Mouse (Mus musculus): Measurements from ENCODE around the gene Aldh1b1. TPM values are rescaled to one million over a fixed set of nuclear protein-coding genes. Genes with fewer than 3 reads are reported as not detected.
A peak's percentile ranks its signal among the peaks of the same experiment; 100 is the strongest.

The Aldh1b1 gene
- total RNA-seq, 2 experiments from 2014 or later, result 5.4 to 28.6 TPM

DNA sequence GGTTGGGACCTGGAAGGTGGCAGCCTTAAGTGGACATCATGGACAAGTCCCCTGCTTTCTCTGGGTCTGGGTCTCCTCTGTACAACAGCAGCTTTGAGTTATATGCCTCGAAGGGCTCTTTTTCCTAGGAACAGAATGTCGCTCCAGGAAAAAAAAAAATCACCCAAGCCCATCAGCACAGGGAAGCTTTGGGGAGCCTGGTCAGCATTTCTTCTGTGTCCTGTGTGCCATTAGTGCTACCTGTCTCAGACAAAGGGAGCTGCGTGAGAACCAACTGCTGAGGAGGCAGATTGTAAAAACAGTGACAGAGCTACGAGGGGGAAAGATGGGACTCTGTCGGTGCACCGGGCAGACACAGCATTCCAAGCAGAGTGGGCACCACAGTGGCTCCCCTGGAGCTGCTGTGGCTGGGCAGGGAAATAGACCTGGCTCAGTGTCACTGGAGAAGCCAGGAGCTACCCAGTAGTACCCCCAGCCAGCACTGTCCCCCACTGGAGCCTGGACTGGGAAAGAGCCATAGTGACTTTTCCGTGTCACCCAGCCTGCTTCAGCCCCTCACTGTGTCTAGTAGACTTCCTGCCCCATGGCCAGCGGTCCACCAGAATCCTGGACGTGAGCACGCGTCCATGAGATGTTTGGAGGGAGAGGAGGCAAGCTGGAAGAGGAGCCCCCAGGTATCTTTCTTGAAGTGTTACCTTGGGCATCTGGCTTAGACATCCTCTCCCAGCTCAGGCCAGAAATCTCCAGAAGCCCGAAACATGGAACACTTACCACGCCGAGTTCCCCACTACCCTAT, 26.1 kb downstream of the Aldh1b1 start:
- ATAC-seq (replicated peaks; ENCODE audit: poor library complexity), result no peak

- ATAC-seq (replicated peaks; ENCODE audit: poor library complexity), result no peak
Measured at GRCm38 (mm10) chr4:45826275-45827040, 27.6 kb downstream of the Aldh1b1 start, which contains the start of gene Igfbpl1. Gene Igfbpl1 (minus strand): TSS chr4:45826923.

GRCm38 (mm10) chr4:45829907-45830759, 31.3 kb downstream of the Aldh1b1 start:
- no peak for ATAC-seq (replicated peaks; ENCODE audit: poor library complexity)

GRCm38 (mm10) chr4:45831996-45832395, 33.2 kb downstream of the Aldh1b1 start:
- no peak for ATAC-seq (replicated peaks; ENCODE audit: poor library complexity)

- no peak for ATAC-seq (replicated peaks; ENCODE audit: poor library complexity)
Measured at GRCm38 (mm10) chr4:45833461-45833860, 34.6 kb downstream of the Aldh1b1 start.

DNA sequence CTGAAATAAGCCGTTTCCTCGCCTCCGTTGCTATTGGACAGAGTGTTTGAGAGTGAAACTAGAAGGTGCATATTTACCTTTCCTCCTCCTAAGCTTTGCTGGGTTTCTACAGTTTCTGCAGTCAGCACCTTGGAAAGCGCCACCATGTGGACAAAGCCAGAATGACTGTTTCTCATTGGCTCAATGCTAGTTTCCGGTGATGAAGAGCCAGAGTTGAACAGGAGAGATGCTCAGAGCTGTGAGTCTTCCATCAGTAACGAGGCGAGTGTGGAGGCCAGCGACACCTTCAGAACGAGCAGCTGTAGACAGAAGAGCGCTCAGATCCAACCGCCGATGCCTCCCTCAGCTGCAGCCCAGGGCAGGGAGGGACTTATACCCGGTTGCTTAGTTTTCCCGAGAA, 45.5 kb downstream of the Aldh1b1 start:
- ATAC-seq (replicated peaks; ENCODE audit: poor library complexity), result 0 out of 2 replicates have a peak, but pooled peaks have one; percentile 44

GRCm38 (mm10) chr4:45846263-45846662, 47.4 kb downstream of the Aldh1b1 start:
- ATAC-seq (replicated peaks; ENCODE audit: poor library complexity), result no peak

DNA sequence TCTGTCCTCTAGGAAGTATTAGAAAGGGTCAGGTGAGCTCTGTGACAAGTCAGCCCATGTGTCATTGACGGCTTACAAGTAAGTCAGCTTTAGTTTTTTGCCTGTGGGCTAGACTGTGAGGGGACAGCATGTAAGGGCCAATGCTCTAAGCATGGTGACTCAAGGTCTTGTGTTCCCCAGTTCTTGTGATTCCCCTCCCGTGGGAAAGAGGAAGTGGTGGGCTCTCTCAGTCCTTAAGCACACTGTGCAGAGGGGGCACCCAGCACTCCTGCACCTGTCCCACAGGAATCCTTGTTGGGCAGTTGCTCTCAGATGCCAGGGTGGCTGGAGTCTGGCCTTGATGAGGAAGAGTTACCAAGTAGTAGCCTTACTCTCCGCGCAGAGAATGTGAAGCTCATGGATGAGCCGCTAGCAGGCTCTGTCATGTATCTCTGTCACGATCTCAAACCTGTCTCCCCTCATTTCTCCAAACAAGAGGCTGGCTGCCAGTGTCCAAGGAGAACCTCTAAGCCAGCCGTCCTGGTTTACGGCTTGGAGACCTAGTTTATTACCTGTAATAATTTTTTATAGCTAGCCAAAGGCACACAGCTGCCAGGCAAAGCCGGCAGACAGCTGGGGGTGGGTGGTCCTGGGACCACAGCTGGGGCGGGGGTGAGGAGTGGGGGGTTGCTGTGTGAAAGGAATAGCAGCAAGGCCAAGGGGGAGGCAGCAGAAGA, 49.4 kb downstream of the Aldh1b1 start, which contains the start of gene Stra6l:
Stra6l (plus strand) TSS at position 556 of the 716 bp plus-strand sequence.
- peak; percentile 23; the same call in 1 of the 2 replicates for ATAC-seq (replicated peaks; ENCODE audit: poor library complexity)

- no peak for ATAC-seq (replicated peaks; ENCODE audit: poor library complexity)
Measured at GRCm38 (mm10) chr4:45848825-45849156, 50.0 kb downstream of the Aldh1b1 start.

DNA sequence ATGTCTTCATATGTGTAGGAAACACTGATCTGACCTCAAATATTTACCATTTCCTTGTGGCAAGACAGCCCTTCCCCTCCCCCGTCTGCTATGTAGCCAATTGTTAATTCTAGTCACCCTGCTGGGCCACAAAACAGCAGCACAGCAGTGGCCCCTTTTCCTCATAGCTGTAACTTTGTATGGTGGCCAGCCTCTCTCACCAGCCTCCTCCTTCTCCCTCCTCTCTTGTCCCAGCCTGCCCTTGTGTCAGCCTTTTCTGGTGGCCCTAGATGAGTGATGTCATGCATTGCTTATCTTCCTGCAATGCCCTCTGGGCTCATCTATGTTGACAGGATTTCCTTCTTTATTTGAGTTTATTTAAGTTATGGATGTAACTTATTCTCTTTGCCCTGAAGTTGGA, 50.6 kb downstream of the Aldh1b1 start:
- ATAC-seq (replicated peaks; ENCODE audit: poor library complexity), result no peak

GRCm38 (mm10) chr4:45851640-45852051, 52.8 kb downstream of the Aldh1b1 start:
- no peak for ATAC-seq (replicated peaks; ENCODE audit: poor library complexity)

DNA sequence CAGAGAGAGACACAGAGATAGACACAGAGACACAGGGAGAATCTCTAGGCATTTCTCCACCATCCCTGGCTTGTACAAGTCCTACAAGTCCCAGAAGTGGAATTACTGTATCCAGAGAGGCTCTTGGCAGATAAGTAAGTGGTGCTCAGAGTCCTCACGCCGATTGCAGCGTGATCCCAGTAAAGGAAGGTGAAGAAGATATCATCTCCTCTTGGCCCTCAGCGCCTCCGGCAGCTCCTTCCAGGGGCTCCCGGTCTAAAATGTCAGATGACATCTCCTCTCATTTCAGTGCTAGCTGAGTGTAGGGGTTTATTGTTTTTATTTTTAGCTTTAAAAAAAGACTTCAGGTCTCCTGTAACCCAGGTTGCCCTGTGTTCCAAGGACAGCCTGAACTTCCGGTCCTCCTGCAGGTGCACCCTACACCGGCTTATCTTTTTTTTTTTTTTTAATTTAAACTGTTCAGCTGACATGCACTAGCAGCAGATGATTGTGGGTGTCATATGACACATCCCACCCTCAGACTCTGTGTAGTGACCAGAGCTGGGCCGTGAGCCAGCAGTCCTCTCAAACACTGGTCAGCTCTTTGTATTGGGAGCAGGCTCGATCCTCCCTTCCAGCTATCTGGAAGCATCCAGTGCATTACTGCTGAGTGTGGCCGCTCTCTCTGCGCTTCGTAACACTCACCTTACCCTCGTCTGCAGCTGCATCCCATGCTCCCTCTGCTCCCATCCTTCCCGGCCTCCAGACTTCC, 54.8 kb downstream of the Aldh1b1 start:
- no peak for ATAC-seq (replicated peaks; ENCODE audit: poor library complexity)

Other genes with a start within 250 kb of the Aldh1b1 start
- gene Igfbpl1, start 27.9 kb downstream of the Aldh1b1 start, total RNA-seq (2015), result not detected in 2 replicates
- not detected in 2 replicates for gene Igfbpl1, start 27.9 kb downstream of the Aldh1b1 start, total RNA-seq (2017)
- gene Stra6l, start 49.6 kb downstream of the Aldh1b1 start, total RNA-seq (2015), result 0.24 TPM in 1 of 2 replicates, not detected in the other
- gene Stra6l, start 49.6 kb downstream of the Aldh1b1 start, total RNA-seq (2017), result 0.07 TPM in 1 of 2 replicates, not detected in the other
- gene Ccdc180, start 91.3 kb downstream of the Aldh1b1 start, total RNA-seq (2015), result 0.22 and 1.1 TPM in 2 replicates
- 0.24 and 0.71 TPM in 2 replicates for gene Ccdc180, start 91.3 kb downstream of the Aldh1b1 start, total RNA-seq (2017)
- gene Tdrd7, start 166.3 kb downstream of the Aldh1b1 start, total RNA-seq (2015), result 19.3 and 19.5 TPM in 2 replicates
- 5.7 and 6.3 TPM in 2 replicates for gene Tdrd7, start 166.3 kb downstream of the Aldh1b1 start, total RNA-seq (2017)
- 0.07 and 0.10 TPM in 2 replicates for gene Tmod1, start 239.9 kb downstream of the Aldh1b1 start, total RNA-seq (2015)
- gene Tmod1, start 239.9 kb downstream of the Aldh1b1 start, total RNA-seq (2017), result 0.04 and 0.14 TPM in 2 replicates